Mouse (Mus musculus) ES-E14 (cell line): Measurements from ENCODE around the gene Rasl12.

Experiments
- CHD2 ChIP-seq: IDR thresholded peaks from 2 replicates; pipeline ENCODE4 v1.6.1; 2014; ENCODE audit warnings: mild to moderate bottlenecking, low read depth, low read length, inconsistent platforms
- HCFC1 ChIP-seq: IDR thresholded peaks from 2 replicates; pipeline ENCODE4 v1.6.1; 2012; ENCODE audit warnings: low read length, inconsistent platforms, borderline replicate concordance; ENCODE audit not compliant: insufficient read depth
- MAFK ChIP-seq: IDR thresholded peaks from 2 replicates; pipeline ENCODE4 v1.6.1; 2014; ENCODE audit warnings: mild to moderate bottlenecking, low read depth, low read length, inconsistent platforms; ENCODE audit not compliant: insufficient read depth
- ZC3H11A ChIP-seq: IDR thresholded peaks from 2 replicates; pipeline ENCODE4 v1.6.1; 2012; ENCODE audit warnings: low read depth, mild to moderate bottlenecking, inconsistent platforms, low read length, borderline replicate concordance
- ZNF384 ChIP-seq: IDR thresholded peaks from 2 replicates; pipeline ENCODE4 v1.6.1; 2012; ENCODE audit warnings: low read depth, low read length, inconsistent platforms

DNA sequence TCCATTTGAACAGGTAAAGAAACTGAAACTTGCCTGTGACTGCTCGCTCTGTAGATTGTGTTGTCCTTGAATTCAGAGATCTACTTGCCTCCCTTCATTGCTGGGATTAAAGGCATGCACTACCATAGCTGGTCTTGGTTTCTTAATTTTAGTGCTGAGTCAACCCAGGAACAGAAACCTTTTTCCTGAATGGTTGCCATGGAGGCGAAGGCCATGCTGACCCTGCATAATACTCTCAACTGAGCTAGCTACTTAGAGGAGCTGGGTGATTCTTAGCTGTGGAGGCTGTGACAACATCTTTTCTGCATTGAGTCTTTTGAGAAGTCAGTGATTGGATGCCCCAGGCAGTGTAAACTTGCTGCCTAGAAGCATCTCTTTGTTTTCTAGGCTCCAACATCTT lies 41.3 kb upstream of the Rasl12 start:
- TF ChIP-seq CHD2 (no peak), ZC3H11A (no peak), HCFC1 (no peak), MAFK (no peak), ZNF384 (no peak)
